Mouse (Mus musculus): ENCODE measurements at regions not wholly inside any gene's neighbourhood (a gene's known extent, or its start where the extent isn't known, plus 50 kb on each side); places are given as distances from the start of the nearest gene placed in this dataset.

DNA sequence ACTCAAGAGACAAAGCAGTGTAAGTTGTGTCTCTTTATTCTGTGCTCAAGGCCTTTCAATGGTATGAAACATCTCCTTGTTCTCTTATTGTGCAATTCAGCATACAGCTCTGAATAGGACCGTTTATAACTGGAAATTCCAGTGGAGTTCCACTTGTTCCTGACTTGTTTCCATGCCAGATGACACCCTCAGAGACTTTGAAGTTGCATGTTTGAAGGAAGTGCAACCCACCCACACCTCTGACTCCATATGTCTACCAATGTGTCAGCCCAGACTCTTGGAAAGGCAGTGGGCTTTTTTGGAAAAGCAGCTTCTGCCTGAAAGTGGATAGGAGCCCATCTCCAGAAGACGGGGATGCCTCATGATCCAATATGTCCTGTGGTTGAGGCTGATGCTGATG lies 288.1 kb downstream of the Osr1 start:
- TF ChIP-seq CTCF (IDR thresholded peaks at IDR 0.05; ENCODE audit: low read depth) (no peak), EP300 (IDR thresholded peaks at IDR 0.05; ENCODE audit: low read depth) (no peak)

Data from heart, postnatal 0 days (tissue).